Mouse (Mus musculus): ENCODE measurements around the gene Ddx23.
A peak's percentile ranks its signal among the peaks of the same experiment; 100 is the strongest.

Ddx23 gene

GRCm38 (mm10) chr15:98607557-98607956 is 55.1 kb downstream of the Ddx23 start:
- DNase-seq (ENCODE audit: low read depth): no peak

- no peak for DNase-seq (ENCODE audit: low read depth)
Observed at GRCm38 (mm10) chr15:98606739-98607138, 56.0 kb downstream of the Ddx23 start.

- DNase-seq (ENCODE audit: low read depth): no peak
Observed at GRCm38 (mm10) chr15:98606051-98606536, 56.6 kb downstream of the Ddx23 start.

- DNase-seq (ENCODE audit: low read depth): no peak
Observed at GRCm38 (mm10) chr15:98604041-98604575, 58.6 kb downstream of the Ddx23 start.

GRCm38 (mm10) chr15:98602921-98603458 is 59.7 kb downstream of the Ddx23 start:
- DNase-seq (ENCODE audit: low read depth): no peak

DNA sequence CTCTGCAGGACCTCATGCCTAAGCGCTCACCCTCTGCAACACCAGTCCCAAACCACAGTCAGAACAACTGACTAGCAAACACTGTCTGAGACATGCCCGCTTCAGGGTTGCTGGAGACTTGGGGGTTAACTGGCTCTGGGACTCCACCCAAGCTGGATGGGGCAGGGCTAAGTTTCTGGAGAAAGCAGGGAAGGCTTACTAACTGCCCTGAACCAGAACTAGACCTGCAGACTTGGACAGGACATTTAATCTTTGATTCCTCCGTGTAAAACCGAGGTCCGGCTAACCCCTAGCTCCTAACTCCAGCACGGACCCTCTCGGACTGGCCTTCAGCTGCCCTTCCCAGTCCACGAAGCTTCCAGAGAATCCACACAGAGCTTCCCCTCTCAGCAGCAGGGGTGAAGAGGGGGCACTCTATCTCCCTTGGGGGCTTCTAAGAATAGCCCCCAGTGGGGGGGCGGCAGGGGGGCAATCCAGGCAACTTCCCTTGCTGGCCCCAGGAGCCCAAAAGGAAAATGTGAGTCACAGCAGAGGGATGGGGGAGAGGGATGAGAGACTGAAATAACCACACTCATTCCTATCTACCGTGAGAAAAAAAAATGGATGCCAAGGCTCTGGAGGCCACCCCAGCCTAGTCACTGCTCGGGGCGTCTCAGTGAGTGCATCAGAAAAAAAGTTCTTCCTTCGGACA is 60.4 kb downstream of the Ddx23 start:
- DNase-seq (ENCODE audit: low read depth): peak; percentile 52

- DNase-seq (ENCODE audit: low read depth): no peak
Observed at GRCm38 (mm10) chr15:98601832-98602190, 60.9 kb downstream of the Ddx23 start.

- DNase-seq (ENCODE audit: low read depth): peak; percentile 62
Observed at GRCm38 (mm10) chr15:98600036-98600709, 62.5 kb downstream of the Ddx23 start.

DNA sequence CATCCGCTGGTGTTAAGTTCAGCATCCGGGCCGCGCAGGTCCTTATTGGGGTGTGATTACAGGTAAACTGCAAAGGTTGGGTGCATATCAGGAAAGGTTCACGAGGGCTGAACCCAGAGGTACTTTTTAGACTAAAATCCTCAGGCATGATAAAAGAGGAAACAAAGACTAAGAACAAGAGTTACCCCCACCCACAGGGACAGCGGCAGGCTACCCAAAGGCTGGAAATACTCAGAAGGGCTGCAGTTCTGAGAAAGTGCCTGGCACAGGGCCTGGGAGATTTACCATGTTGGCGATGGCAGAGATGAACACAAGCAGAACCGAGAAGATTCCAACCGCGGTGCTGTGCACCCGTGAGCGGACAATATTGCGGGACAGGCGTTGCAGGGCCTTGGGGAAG is 66.1 kb downstream of the Ddx23 start:
- DNase-seq (ENCODE audit: low read depth): no peak

Measured in 416B (cell line).